ENCODE assay signal across 8 mouse cellular contexts in the genomic region with DNA sequence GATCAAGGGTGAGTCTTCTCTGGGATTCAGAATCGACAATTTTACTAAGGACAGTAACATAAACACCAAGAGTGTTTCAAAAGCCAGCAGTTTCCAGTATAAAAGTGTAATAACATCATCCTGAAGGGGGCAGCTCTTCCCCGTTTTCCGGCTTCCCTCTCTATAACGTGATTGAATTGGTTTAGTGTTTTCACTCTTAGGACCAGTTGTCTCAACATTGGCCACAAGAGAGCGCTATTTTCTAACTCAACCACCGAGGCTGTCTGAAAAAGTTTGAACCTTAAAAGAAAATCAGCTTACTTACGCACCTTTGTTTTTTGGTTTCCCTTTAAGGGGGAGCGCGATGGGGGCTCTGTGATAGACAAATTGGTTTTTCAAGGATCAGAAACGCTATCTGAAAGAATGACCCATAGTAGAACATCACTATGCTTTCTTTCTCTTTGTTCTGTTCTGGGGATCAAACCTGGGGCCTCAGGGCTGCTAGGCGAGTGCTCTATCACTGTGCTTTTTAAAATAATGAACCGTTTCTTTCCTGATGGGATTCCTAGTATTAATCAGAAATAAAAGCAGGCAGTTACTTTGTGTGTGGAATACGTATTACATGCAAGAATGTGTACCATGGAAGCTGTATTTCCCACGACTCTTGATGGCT. TPM values are rescaled to one million over a fixed set of nuclear protein-coding genes. Genes with fewer than 3 reads are reported as not detected.
A peak's percentile ranks its signal among the peaks of the same experiment; 100 is the strongest.
DNase-seq lines count a peak whose midpoint lies in the region; ATAC-seq lines count a peak whose summit lies in the region.

No protein-coding gene starts in this region.

- H3K36me3 ChIP-seq in heart, embryonic 13.5 days: no peaks in the 10 kb centered on the region
- no peaks in the 10 kb centered on the region for H3K36me3 ChIP-seq in kidney, embryonic 16.5 days (ENCODE audit: insufficient read depth, low read length)
- H3K36me3 ChIP-seq in limb, embryonic 15.5 days: no peaks in the 10 kb centered on the region

- H3K4me1 ChIP-seq in heart, embryonic 13.5 days: 0 out of 2 replicates have a peak, but pooled peaks cover 8% of the 10 kb centered on the region
- H3K4me1 ChIP-seq in kidney, embryonic 16.5 days (ENCODE audit: insufficient read depth, low read length): no peaks in the 10 kb centered on the region
- H3K4me1 ChIP-seq in limb, embryonic 15.5 days: no peaks in the 10 kb centered on the region

- H3K9ac ChIP-seq in heart, embryonic 13.5 days: peak overlapping the region; percentile 62
- H3K9ac ChIP-seq in kidney, embryonic 16.5 days (replicated peaks; ENCODE audit: low read length): no peak overlapping the region; the same call in 1 of the 2 replicates
- H3K9ac ChIP-seq in limb, embryonic 15.5 days: no peak overlapping the region

- 22% methylated on average over 14 of the region's 14 CpGs for whole genome bisulfite sequencing in heart, embryonic 13.5 days
- 21% methylated on average over 14 of the region's 14 CpGs for WGBS in kidney, embryonic 16.5 days
- WGBS in limb, embryonic 15.5 days: 22% methylated on average over 14 of the region's 14 CpGs

- no peak for ATAC-seq in heart, embryonic 13.5 days (ENCODE audit: extremely low read depth, insufficient number of reproducible peaks, low FRiP score, low TSS enrichment)
- ATAC-seq in kidney, embryonic 16.5 days (ENCODE audit: low FRiP score, low TSS enrichment): peak; percentile 85; the same call in 1 of the 2 replicates
- ATAC-seq in limb, embryonic 15.5 days (ENCODE audit: insufficient number of reproducible peaks, low FRiP score, low TSS enrichment, low read depth): no peak

- 0 out of 2 replicates have a peak overlapping the region, but pooled peaks have one; percentile 22 for H3K4me3 ChIP-seq in heart, embryonic 13.5 days
- peak overlapping the region; percentile 25 for H3K4me3 ChIP-seq in kidney, embryonic 16.5 days (ENCODE audit: low read length)
- H3K4me3 ChIP-seq in limb, embryonic 15.5 days: 0 out of 2 replicates have a peak overlapping the region, but pooled peaks have one; percentile 9

- H3K4me2 ChIP-seq in heart, embryonic 13.5 days: peak overlapping the region; percentile 47
- peak overlapping the region; percentile 41 for H3K4me2 ChIP-seq in kidney, embryonic 16.5 days (replicated peaks; ENCODE audit: low read depth, low read length)
- no peak overlapping the region for H3K4me2 ChIP-seq in limb, embryonic 15.5 days

- peak; percentile 86 for DNase-seq in CD4-positive helper T cell, adult 2 months (ENCODE audit: low read depth, low spot score)
- DNase-seq in brain, embryonic 18.5 days (ENCODE audit: low read depth, low spot score): peak; percentile 72
- peak; percentile 25 for DNase-seq in fat pad, adult 2 months (ENCODE audit: extremely low read depth, low read depth, low spot score)
- peak; percentile 41 to 52 for DNase-seq in monocyte, adult 2 months (ENCODE audit: low read depth in 1 of 2, low spot score in 2 of 2)
- DNase-seq in spleen, postnatal 4 days (ENCODE audit: low spot score in 2 of 2): peak; percentile 70 to 79

- no peaks in the 10 kb centered on the region for H3K27me3 ChIP-seq in heart, embryonic 13.5 days (replicated peaks)
- no peaks in the 10 kb centered on the region for H3K27me3 ChIP-seq in kidney, embryonic 16.5 days (ENCODE audit: insufficient read depth, low read length)
- no peaks in the 10 kb centered on the region for H3K27me3 ChIP-seq in limb, embryonic 15.5 days

- H3K27ac ChIP-seq in heart, embryonic 13.5 days (replicated peaks): no peak overlapping the region
- H3K27ac ChIP-seq in kidney, embryonic 16.5 days (ENCODE audit: low read length): no peak overlapping the region
- H3K27ac ChIP-seq in limb, embryonic 15.5 days: no peak overlapping the region

- no peaks in the 10 kb centered on the region for H3K9me3 ChIP-seq in heart, embryonic 13.5 days
- H3K9me3 ChIP-seq in kidney, embryonic 16.5 days (ENCODE audit: low read length): no peaks in the 10 kb centered on the region
- H3K9me3 ChIP-seq in limb, embryonic 15.5 days: no peaks in the 10 kb centered on the region

RNA-seq across cellular contexts. Expression of a gene that starts 18.2 kb away (rescaled TPM):
- polyA plus RNA-seq in heart, embryonic 13.5 days (2015; fragmentation: Nextera tagmentation; extraction: Ambion mirVana): 16.8 and 23.2 TPM in 2 replicates
- polyA plus RNA-seq in kidney, embryonic 16.5 days (2015; fragmentation: Nextera tagmentation; extraction: Ambion mirVana): 16.7 and 18.5 TPM in 2 replicates
- 15.1 and 16.2 TPM in 2 replicates for polyA plus RNA-seq in limb, embryonic 15.5 days (2015; fragmentation: Nextera tagmentation; extraction: Ambion mirVana)

Comparison
In these comparisons a context has a peak if more than half of its experiments do, and no peak if none do; other contexts are left out.
1. DNase-seq: peak in every context shown above with its lines; median percentile 86 in CD4-positive helper T cell, adult 2 months; 74 in spleen, postnatal 4 days; 72 in brain, embryonic 18.5 days; 46 in monocyte, adult 2 months; 25 in fat pad, adult 2 months.